Mouse (Mus musculus) midbrain, embryonic 10.5 days (tissue): ENCODE results near the gene Cox14. TPM values are rescaled to one million over a fixed set of nuclear protein-coding genes. Genes with fewer than 3 reads are reported as not detected.
"Not testable (repeated sequence)": the region's sequence is repeated elsewhere in the genome, so short reads cannot be mapped to it uniquely, and the experiment has no call there.

ENCODE experiments used
- DNase-seq: peaks from one replicate; pipeline ENCODE4 v3.0.0-alpha.2; 2017; ENCODE audit warnings: low spot score
- H3K27ac ChIP-seq: fragments of 300-500 bp; sonication (generic); replicated peaks from 2 replicates; pipeline ENCODE4 v1.5.1; 2016; ENCODE audit warnings: mild to moderate bottlenecking
- H3K27me3 ChIP-seq: fragments of 300-500 bp; sonication (generic); 2 replicates; pipeline ENCODE4 v1.6.1; 2016; ENCODE audit warnings: low read depth, mild to moderate bottlenecking; ENCODE audit not compliant: poor library complexity, severe bottlenecking
- H3K36me3 ChIP-seq: fragments of 300-500 bp; sonication (generic); 2 replicates; pipeline ENCODE4 v1.6.1; 2016; ENCODE audit warnings: mild to moderate bottlenecking, moderate library complexity
- H3K4me1 ChIP-seq: fragments of 300-500 bp; sonication (generic); 2 replicates; pipeline ENCODE4 v1.6.1; 2016
- H3K4me3 ChIP-seq: fragments of 300-500 bp; sonication (generic); 2 replicates; pipeline ENCODE4 v1.5.1; 2016; ENCODE audit warnings: mild to moderate bottlenecking, moderate library complexity
- H3K9me3 ChIP-seq: fragments of 300-500 bp; sonication (generic); replicated peaks from 2 replicates; pipeline ENCODE4 v1.6.1; 2016; ENCODE audit warnings: mild to moderate bottlenecking
- WGBS: fragments of 180-500 bp; shearing (Covaris S2); methylation state at CpG from one replicate; pipeline ENCODE4 v1.1.7; 2016; 5-methylcytosine and 5-hydroxymethylcytosine counted together
- polyA plus RNA-seq: library from polyadenylated mRNA; unstranded; fragments of >200 nt; fragmentation: Nextera tagmentation; extraction: Ambion mirVana; gene quantifications from 2 replicates; pipeline ENCODE4 v1.2.1, GENCODE M21; 2016

Cox14 gene
- polyA plus RNA-seq, 1 experiment from 2014 or later: 157 TPM

DNA sequence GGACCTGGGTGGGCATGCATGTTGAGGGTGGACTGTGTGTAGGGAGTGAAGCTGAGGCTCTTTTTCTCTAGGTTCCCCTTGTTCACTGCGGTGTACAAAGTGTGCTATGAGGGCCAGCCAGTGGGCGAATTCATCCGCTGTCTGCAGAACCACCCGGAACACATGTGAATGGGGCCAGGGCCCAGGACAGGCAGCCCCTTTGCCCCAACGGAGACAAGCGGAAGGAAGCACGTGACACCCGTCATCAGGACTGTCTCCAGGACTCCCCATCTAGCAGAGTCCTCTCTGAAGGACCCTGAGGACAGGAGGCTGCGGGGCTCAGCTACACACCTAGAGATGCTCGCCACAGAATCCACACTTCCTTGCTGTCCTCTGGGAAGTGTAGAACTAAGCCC is 2.3 kb upstream of the Cox14 start:
- WGBS: 45% methylated on average over 10 of the region's 10 CpGs
- no peaks in the 10 kb centered on the region for H3K9me3 ChIP-seq
- peaks cover 61% of the 10 kb centered on the region for H3K4me1 ChIP-seq
- peaks cover 61% of the 10 kb centered on the region for H3K36me3 ChIP-seq
- H3K4me3 ChIP-seq: 0 out of 2 replicates have a peak overlapping the region, but pooled peaks have one; percentile 98
- H3K27me3 ChIP-seq: no peaks in the 10 kb centered on the region
- peak overlapping the region; percentile 93 for H3K27ac ChIP-seq
- DNase-seq: no peak

DNA sequence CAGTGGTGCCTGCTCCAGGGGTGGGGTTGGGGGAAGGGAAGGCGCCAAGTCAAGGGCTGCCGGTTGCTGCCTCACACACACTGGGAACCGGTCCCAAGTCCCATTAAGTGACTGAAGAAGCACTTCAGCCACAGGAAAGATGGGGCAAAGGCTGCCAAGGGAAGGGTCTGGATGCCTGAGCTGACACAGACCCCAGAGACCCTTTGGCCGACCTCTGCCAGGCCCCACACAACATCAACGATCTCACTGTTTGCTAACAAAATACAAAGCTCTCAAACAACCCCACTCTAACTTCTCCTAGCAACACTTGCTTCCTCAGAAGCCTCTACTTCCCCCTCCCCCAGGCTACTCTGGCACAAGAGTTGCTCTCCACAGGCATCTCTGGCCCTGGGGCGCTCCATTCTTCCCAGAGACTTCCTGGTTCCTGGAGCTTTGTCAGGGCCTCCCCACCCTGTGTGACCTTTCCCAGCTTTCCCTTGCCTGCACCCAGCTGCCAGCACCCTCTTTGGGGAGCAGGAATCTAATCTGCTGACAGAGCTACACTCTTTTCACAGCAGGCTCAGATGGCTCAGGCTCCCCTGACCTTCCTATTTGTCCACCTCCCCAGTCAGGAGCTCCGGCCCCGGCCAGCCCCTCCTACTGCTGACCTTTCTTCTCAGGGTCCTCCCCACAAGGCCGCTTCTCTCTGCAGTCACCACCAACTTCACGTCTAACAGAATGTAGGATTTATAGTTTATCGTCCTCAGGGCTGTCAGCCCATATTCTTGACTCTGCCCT is 1.7 kb upstream of the Cox14 start:
- H3K27me3 ChIP-seq: no peaks in the 10 kb centered on the region
- no peaks in the 10 kb centered on the region; the same call in 1 of the 2 replicates for H3K9me3 ChIP-seq
- peak overlapping the region; percentile 93 for H3K27ac ChIP-seq
- H3K4me1 ChIP-seq: peaks cover 55% of the 10 kb centered on the region
- 10% methylated on average over 11 of the region's 11 CpGs for WGBS
- H3K36me3 ChIP-seq: peaks cover 61% of the 10 kb centered on the region
- DNase-seq: peak; percentile 49
- peak overlapping the region; percentile 98 for H3K4me3 ChIP-seq

DNA sequence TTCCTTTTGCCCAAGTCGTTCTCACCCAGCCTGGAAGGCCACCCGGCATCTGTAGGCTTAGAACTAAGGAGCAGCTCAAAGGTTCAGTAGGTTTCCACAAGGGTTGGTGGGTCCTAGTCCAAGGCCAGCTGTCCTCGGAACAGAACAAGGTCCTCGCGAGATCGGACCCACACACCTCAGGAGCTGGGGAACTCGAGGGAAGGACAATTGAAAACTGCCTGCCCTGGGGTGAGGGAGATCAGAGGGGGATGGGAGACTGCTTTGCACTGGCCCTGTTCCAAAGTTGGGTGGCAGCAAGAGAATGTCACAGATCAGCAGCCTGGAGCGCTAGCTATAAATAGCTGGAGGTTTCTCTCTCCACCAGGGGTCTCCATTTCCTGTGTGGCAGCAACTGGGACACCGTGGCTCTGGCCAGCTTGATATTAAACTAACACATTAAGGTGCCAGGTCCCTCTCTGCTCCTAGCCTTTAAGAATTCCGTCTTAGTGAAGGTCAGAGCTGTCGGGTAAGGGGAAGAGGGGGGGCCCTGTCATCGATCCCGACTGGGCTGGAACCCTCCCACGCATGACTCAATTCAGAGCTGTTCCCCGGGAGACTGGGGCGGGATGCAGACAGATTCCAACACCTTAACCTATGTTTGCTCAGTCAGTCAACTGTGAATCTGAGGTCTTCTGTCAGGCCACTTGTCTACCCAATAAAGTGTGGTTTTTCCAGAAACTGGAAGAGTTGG is 961 bp upstream of the Cox14 start:
- Histone ChIP-seq H3K27ac (peak overlapping the region; percentile 93), H3K4me3 (peak overlapping the region; percentile 98), H3K9me3 (no peaks in the 10 kb centered on the region; the same call in 1 of the 2 replicates), H3K27me3 (no peaks in the 10 kb centered on the region), H3K36me3 (peaks cover 61% of the 10 kb centered on the region), H3K4me1 (peaks cover 54% of the 10 kb centered on the region)
- WGBS: 10% methylated on average over 16 of the region's 16 CpGs
- peak; percentile 61 for DNase-seq

DNA sequence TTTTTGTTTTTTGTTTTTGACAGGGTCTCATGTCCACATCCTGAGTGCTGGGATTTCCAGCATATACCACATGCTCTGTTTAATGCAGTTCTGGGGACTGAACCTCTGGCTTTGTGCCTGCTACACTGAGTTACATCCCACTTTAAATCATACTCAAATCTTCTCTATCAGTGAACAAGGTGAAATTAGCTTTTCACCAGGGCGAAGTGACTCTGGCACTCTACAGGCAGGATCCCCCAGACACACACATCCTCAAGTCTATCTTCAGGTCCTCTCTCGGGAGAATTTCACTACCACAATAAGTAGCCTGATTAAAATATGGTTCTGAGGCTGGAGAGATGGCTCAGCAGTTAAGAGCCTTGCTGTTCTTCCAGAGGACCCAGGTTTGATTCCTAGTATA is 1.1 kb downstream of the Cox14 start:
- WGBS: 81% methylated on average over 2 of the region's 2 CpGs
- Histone ChIP-seq H3K27ac (no peak overlapping the region), H3K4me3 (peak overlapping the region; percentile 98), H3K36me3 (peaks cover 59% of the 10 kb centered on the region), H3K9me3 (no peaks in the 10 kb centered on the region; the same call in 1 of the 2 replicates), H3K27me3 (no peaks in the 10 kb centered on the region), H3K4me1 (peaks cover 43% of the 10 kb centered on the region)
- no peak for DNase-seq

DNA sequence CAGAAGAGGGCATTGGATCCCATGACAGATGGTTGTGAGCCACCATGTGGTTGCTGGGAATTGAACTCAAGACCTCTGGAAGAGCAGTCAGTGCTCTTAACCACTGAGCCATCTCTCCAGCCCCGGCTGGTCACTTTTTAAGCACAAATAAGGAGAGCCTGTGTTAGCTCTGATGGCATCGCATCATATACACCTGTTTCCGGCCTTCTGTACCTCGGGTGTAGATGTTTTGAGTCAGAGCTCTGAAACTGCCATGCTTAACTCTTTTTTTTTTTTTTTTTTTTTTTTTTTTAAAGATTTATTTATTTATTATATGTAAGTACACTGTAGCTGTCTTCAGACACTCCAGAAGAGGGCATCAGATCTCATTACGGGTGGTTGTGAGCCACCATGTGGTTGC is 1.6 kb downstream of the Cox14 start:
- H3K4me1 ChIP-seq: peaks cover 40% of the 10 kb centered on the region
- H3K9me3 ChIP-seq, H3K4me3 ChIP-seq, DNase-seq, H3K27me3 ChIP-seq, H3K27ac ChIP-seq: not testable (repeated sequence)
- 85% methylated on average over 5 of the region's 5 CpGs for WGBS
- peaks cover 59% of the 10 kb centered on the region for H3K36me3 ChIP-seq

DNA sequence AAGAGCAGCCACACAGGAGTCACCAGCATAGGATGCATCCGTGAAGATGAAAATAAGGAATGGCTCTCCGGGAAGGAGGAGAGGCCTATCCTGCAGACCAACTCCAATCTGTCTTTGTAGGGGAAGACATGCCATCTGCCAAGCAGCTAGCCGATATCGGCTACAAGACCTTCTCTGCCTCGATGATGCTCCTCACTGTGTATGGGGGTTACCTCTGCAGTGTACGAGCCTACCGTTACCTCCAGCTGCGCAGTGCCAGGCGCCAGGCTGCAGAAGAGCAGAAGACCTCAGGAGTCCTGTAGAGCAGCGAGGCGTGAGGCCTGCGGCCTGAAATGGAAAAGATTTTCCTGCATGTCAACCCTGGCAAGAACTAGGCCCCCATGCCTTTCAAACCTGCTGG is 2.1 kb downstream of the Cox14 start:
- H3K36me3 ChIP-seq: peaks cover 59% of the 10 kb centered on the region

DNA sequence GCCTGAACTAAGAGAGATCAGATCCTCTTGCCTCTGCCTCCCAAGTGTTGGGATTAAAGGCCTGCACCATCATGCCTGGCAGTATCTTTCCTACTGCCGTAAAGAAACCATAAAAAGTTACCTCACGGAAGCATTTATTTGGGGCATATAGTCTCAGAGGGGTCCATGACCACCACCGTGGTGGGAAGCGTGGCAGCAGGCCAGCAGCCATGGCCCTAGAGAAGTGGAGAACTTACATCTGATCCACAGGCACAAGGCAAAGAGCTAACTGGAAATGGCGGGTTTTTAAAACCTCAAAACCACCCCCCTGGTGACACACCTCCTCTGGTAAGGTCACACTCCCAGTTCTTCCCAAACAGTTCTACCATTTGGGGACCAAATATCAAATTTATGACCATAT is 2.8 kb downstream of the Cox14 start:
- Histone ChIP-seq H3K4me3 (no peak overlapping the region), H3K4me1 (peaks cover 29% of the 10 kb centered on the region), H3K27me3 (no peaks in the 10 kb centered on the region), H3K9me3 (no peaks in the 10 kb centered on the region; the same call in 1 of the 2 replicates), H3K36me3 (peaks cover 62% of the 10 kb centered on the region), H3K27ac (no peak overlapping the region)
- WGBS: 96% methylated on average over 5 of the region's 5 CpGs
- DNase-seq: no peak

More for the DNA sequence above, 2.1 kb downstream of the Cox14 start:
- 96% methylated on average over 12 of the region's 12 CpGs for WGBS
- Histone ChIP-seq H3K9me3 (no peaks in the 10 kb centered on the region; the same call in 1 of the 2 replicates), H3K4me1 (peaks cover 36% of the 10 kb centered on the region), H3K27ac (no peak overlapping the region), H3K27me3 (no peaks in the 10 kb centered on the region), H3K4me3 (no peak overlapping the region)
- DNase-seq: no peak

DNA sequence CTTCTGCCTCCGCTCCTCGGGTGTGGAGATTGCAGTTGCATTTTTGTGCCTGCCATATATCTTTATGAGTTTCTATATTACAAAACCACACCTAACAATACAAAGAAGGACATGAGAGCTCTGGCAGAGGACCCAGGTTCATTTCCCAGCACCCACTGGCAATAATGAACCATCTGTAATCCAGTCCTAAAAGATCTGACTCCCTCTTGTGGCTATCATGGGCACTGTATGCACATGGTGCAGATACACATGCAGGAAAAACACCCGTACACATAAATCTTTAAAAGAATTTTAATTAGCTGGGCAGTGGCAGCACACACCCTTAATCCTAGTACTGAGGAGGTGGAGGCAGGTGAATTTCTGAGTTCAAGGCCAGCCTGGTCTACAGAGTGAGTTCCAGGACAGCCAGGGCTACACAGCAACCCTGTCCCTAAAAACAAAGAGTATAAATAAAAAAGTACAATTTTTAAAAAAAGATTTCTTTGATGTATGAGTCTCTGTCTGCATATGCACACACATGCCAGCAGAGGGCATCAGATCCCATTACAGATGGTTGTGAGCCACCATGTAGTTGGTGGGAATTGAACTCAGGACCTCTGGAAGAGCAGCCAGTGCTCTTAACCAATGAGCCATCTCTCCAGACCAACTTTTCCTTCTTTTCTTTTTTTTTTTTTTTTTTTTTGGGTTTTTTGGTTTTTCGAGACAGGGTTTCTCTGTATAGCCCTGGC is 3.8 kb downstream of the Cox14 start:
- Histone ChIP-seq H3K27me3 (no peaks in the 10 kb centered on the region), H3K9me3 (no peaks in the 10 kb centered on the region; the same call in 1 of the 2 replicates), H3K4me3 (no peak overlapping the region), H3K4me1 (peaks cover 19% of the 10 kb centered on the region), H3K27ac (no peak overlapping the region), H3K36me3 (peaks cover 66% of the 10 kb centered on the region)
- WGBS: 93% methylated on average over 4 of the region's 4 CpGs
- DNase-seq: no peak

DNA sequence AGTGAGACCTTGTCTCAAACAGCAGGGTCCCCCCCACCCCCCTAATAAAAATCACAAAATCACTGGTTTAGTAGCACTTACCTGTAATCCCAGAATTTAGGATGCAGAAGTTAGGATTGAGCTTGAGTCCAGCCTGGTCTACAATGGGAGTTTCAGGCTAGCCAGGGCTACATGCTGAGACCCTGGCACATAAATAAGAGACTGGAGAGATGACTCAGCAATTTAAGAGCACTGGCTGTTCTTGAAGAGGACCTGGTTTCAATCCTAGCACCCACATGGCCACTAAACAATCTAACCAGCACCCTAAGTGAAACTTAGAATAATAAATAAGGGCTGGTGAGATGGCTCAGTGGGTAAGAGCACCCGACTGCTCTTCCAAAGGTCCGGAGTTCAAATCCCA is 5.7 kb downstream of the Cox14 start:
- no peak overlapping the region for H3K4me3 ChIP-seq
- H3K9me3 ChIP-seq: no peaks in the 10 kb centered on the region; the same call in 1 of the 2 replicates
- H3K27me3 ChIP-seq: no peaks in the 10 kb centered on the region
- peaks cover 7% of the 10 kb centered on the region for H3K4me1 ChIP-seq
- no peak overlapping the region for H3K27ac ChIP-seq
- WGBS: 94% methylated on average over 2 of the region's 2 CpGs
- H3K36me3 ChIP-seq: peaks cover 85% of the 10 kb centered on the region
- DNase-seq: no peak

DNA sequence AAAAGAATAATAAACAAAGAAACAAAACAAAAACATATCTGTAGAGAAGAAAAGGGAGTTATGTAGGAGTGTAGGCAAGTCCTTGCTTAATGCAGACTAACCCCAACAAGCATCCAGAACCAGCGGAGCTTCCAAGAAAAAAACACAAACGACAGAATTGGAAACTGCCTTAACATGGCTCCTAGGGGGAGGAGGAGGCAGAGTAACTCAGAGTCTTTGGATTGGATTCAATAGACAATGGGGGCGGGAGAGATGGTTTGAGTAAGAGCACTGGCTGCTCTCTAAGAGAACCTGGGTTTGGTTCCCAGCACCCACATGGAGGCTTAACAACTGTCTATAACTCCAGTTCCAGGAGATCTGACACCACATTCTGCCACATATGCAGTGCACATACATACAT is 6.3 kb downstream of the Cox14 start:
- peaks cover 90% of the 10 kb centered on the region for H3K36me3 ChIP-seq
- no peaks in the 10 kb centered on the region for H3K27me3 ChIP-seq
- H3K4me1 ChIP-seq: peaks cover 2% of the 10 kb centered on the region
- H3K4me3 ChIP-seq: no peak overlapping the region
- H3K9me3 ChIP-seq: no peaks in the 10 kb centered on the region; the same call in 1 of the 2 replicates
- DNase-seq: no peak
- 91% methylated on average over 3 of the region's 3 CpGs for WGBS
- H3K27ac ChIP-seq: no peak overlapping the region

DNA sequence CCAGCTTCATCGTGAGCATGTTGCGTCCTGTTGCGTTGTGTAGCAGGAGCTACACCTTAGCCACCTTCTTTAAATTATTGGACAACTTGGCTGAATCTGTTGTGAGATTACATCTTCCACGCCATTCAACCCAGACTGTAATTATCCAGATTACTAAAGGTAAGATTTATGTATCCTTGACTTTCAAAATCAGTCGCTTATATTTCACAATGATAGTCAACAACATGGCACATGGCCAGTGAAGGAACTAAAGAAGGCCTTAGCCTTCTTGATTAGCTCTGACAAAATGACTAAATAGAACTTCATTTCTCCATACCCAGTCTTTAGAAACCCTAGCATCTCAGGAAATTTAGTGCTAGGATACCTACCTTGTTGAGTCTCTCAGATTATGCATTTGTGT is 7.8 kb downstream of the Cox14 start:
- Histone ChIP-seq H3K27ac (no peak overlapping the region), H3K4me1 (no peaks in the 10 kb centered on the region), H3K36me3 (peaks cover 97% of the 10 kb centered on the region), H3K4me3 (no peak overlapping the region), H3K27me3 (no peaks in the 10 kb centered on the region), H3K9me3 (no peaks in the 10 kb centered on the region; the same call in 1 of the 2 replicates)
- DNase-seq: no peak
- WGBS: 98% methylated on average over 5 of the region's 5 CpGs

DNA sequence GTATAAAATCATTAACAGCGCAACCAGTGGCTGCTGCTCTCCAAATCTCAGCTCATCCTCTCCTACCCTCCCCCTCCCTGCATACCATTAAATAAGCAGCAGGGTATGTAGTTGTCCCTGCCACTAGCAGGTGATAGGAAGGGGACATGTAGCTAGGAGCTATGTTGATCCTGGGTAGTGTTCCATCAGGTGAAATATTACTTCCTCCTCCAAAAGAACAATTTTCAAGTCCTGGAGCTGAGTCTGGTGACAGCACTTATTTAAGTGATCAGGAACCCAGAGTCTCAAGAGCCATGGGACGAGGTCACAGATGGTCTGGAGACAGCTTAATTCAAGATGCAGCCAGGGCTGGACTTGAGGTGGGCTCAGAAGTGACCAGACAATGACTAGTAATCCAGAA is 10.2 kb downstream of the Cox14 start:
- Histone ChIP-seq H3K4me1 (no peaks in the 10 kb centered on the region), H3K27ac (no peak overlapping the region), H3K9me3 (no peaks in the 10 kb centered on the region), H3K36me3 (peaks cover 97% of the 10 kb centered on the region), H3K27me3 (no peaks in the 10 kb centered on the region), H3K4me3 (no peak overlapping the region)
- WGBS: 92% methylated on average over 2 of the region's 2 CpGs
- DNase-seq: no peak
